In the genomic region with DNA sequence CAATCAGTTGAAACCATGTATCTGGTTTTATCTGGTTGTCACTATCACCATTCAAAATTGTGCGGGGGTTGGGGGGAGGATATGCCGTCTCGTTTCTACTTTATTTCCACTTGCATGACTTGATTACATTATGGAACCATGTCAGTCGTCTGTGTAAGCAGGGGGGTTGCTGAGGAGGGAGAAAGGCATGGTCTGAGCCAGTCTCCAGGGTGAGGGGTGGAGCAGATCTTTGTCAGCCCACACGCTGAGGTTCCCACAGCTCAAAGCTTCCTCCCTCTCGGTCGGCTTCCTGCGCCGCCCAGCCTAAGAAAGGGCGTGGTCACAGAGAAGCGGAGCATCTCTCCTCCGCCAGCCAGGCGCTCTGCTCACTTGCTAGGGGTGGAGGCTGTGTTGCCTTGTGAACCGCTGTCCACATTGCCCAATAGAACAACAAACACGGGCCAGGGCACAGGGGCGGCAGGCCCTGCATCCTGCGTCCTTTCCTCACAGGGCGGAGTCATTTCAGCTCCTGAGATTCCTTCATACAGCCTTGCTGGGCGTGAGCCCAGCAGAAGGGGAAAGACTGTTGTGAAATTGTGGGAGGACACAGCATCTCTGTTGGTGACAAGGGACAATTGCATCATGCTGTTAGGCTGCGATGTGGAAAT, we compare ENCODE assay signal across 9 mouse cellular contexts. TPM values are rescaled to one million over a fixed set of nuclear protein-coding genes. Genes with fewer than 3 reads are reported as not detected.
DNase-seq lines count a peak whose midpoint lies in the region; ATAC-seq and TF ChIP-seq lines count a peak whose summit lies in the region.
"Had no signal": no experiment of that assay in that cellular context is flagged by ENCODE, and none has a peak within 500 bp of the region (broad histone marks: within the 10 kb centered on the region; RNA-seq: fewer than 3 reads in every experiment).

No protein-coding gene starts in this region.

- H3K4me1 ChIP-seq in bone marrow, adult 2 months (ENCODE audit: control insufficient read depth, insufficient read depth, low read length): peaks cover 8% of the 10 kb centered on the region
- no peaks in the 10 kb centered on the region for H3K4me1 ChIP-seq in embryonic facial prominence, embryonic 15.5 days
- H3K4me1 ChIP-seq in limb, embryonic 14.5 days (ENCODE audit: control insufficient read depth, insufficient read depth, low read length): no peaks in the 10 kb centered on the region
- H3K4me1 ChIP-seq in midbrain, embryonic 16.5 days (ENCODE audit: control insufficient read depth, insufficient read depth, low read length): peaks cover 6% of the 10 kb centered on the region; the same call in 1 of the 2 replicates

- DNase-seq in 3T3-L1 (ENCODE audit: low read depth, low spot score): peak; percentile 90
- DNase-seq in heart, adult 9 months (ENCODE audit: low spot score in 2 of 2): peak; percentile 94 to 96
- peak; percentile 78 for DNase-seq in kidney, adult 9 months
- peak; percentile 81 for DNase-seq in limb, embryonic 14.5 days (ENCODE audit: low spot score)
- DNase-seq in spleen, postnatal 14 days (ENCODE audit: low spot score in 2 of 2): peak; percentile 59 to 74

- ATAC-seq in embryonic facial prominence, embryonic 15.5 days (ENCODE audit: insufficient number of reproducible peaks, low FRiP score, low TSS enrichment, low read depth): peak; percentile 94
- peak; percentile 91 for ATAC-seq in limb, embryonic 14.5 days (ENCODE audit: low FRiP score, low read depth)
- peak; percentile 94 for ATAC-seq in midbrain, embryonic 16.5 days

- no peaks in the 10 kb centered on the region for H3K27me3 ChIP-seq in embryonic facial prominence, embryonic 15.5 days
- no peaks in the 10 kb centered on the region for H3K27me3 ChIP-seq in limb, embryonic 14.5 days (ENCODE audit: control insufficient read depth, insufficient read depth, low read length)
- no peaks in the 10 kb centered on the region for H3K27me3 ChIP-seq in midbrain, embryonic 16.5 days (ENCODE audit: control insufficient read depth, insufficient read depth, low read depth, low read length)

- no peaks in the 10 kb centered on the region for H3K9me3 ChIP-seq in embryonic facial prominence, embryonic 15.5 days (replicated peaks)
- H3K9me3 ChIP-seq in limb, embryonic 14.5 days (ENCODE audit: control insufficient read depth, low read length): no peaks in the 10 kb centered on the region
- H3K9me3 ChIP-seq in midbrain, embryonic 16.5 days (replicated peaks; ENCODE audit: control insufficient read depth, low read length, poor library complexity, severe bottlenecking): no peaks in the 10 kb centered on the region

- no peaks in the 10 kb centered on the region for H3K36me3 ChIP-seq in embryonic facial prominence, embryonic 15.5 days
- no peaks in the 10 kb centered on the region for H3K36me3 ChIP-seq in limb, embryonic 14.5 days (ENCODE audit: control insufficient read depth, insufficient read depth, low read length)
- H3K36me3 ChIP-seq in midbrain, embryonic 16.5 days (ENCODE audit: control insufficient read depth, insufficient read depth, low read length): no peaks in the 10 kb centered on the region
- H3K36me3 ChIP-seq: G1E had no signal

- H3K4me2 ChIP-seq in embryonic facial prominence, embryonic 15.5 days (replicated peaks): peak overlapping the region; percentile 72
- H3K4me2 ChIP-seq in limb, embryonic 14.5 days (replicated peaks; ENCODE audit: low read depth, low read length, severe bottlenecking): peak overlapping the region; percentile 74
- H3K4me2 ChIP-seq in midbrain, embryonic 16.5 days (ENCODE audit: low read length): peak overlapping the region; percentile 79

- TF ChIP-seq CTCF in bone marrow, adult 2 months (IDR thresholded peaks at IDR 0.05; ENCODE audit: control insufficient read depth, insufficient read depth, low read length): peak; percentile 15; the same call in 1 of the 2 replicates

- peak overlapping the region; percentile 96 for H3K27ac ChIP-seq in bone marrow, adult 2 months (ENCODE audit: control insufficient read depth, insufficient read depth, low read depth, low read length, poor library complexity)
- H3K27ac ChIP-seq in embryonic facial prominence, embryonic 15.5 days (replicated peaks): peak overlapping the region; percentile 71; the same call in 1 of the 2 replicates
- no peak overlapping the region for H3K27ac ChIP-seq in limb, embryonic 14.5 days (replicated peaks; ENCODE audit: low read depth, low read length)
- peak overlapping the region; percentile 73 for H3K27ac ChIP-seq in midbrain, embryonic 16.5 days (ENCODE audit: low read length)

- H3K4me3 ChIP-seq in bone marrow, adult 2 months (replicated peaks; ENCODE audit: control insufficient read depth, low read depth, low read length): peak overlapping the region; percentile 52
- H3K4me3 ChIP-seq in embryonic facial prominence, embryonic 15.5 days (replicated peaks): peak overlapping the region; percentile 46
- peak overlapping the region; percentile 41 for H3K4me3 ChIP-seq in limb, embryonic 14.5 days (replicated peaks; ENCODE audit: low read length)
- peak overlapping the region; percentile 46 for H3K4me3 ChIP-seq in midbrain, embryonic 16.5 days (ENCODE audit: low read depth, low read length)

- 2% methylated on average over 20 of the region's 20 CpGs for WGBS in bone marrow, adult 2 months
- WGBS in embryonic facial prominence, embryonic 15.5 days: under 1% methylated on average over 20 of the region's 20 CpGs
- 3% methylated on average over 20 of the region's 20 CpGs for WGBS in limb, embryonic 14.5 days
- under 1% methylated on average over 20 of the region's 20 CpGs for WGBS in midbrain, embryonic 16.5 days

- H3K9ac ChIP-seq in embryonic facial prominence, embryonic 15.5 days: no peak overlapping the region
- H3K9ac ChIP-seq in limb, embryonic 14.5 days (ENCODE audit: low read depth, low read length, severe bottlenecking): peak overlapping the region; percentile 47
- H3K9ac ChIP-seq in midbrain, embryonic 16.5 days (ENCODE audit: low read depth, low read length): peak overlapping the region; percentile 70

- peak; percentile 83; the same call in 1 of the 2 replicates for TF ChIP-seq POLR2A in bone marrow, adult 2 months (IDR thresholded peaks at IDR 0.05; ENCODE audit: borderline replicate concordance, control insufficient read depth, low read depth, low read length)
- peak; percentile 9; the same call in 1 of the 2 replicates for TF ChIP-seq POLR2A in limb, embryonic 14.5 days (IDR thresholded peaks at IDR 0.05; ENCODE audit: borderline replicate concordance, extremely low read depth, insufficient read depth, insufficient read length)

RNA-seq across cellular contexts. Expression of gene Mdm1, which starts 38.5 kb away (rescaled TPM):
- 5.3 and 17.4 TPM in 2 replicates for polyA plus RNA-seq in bone marrow, adult 2 months (2011; ENCODE audit: insufficient read depth, insufficient read length, low replicate concordance, missing spikeins)
- 32.6 and 42.1 TPM in 2 replicates for polyA plus RNA-seq in embryonic facial prominence, embryonic 15.5 days (2015; fragmentation: Nextera tagmentation; extraction: Ambion mirVana)
- 33.3 and 34.4 TPM in 2 replicates for polyA plus RNA-seq in limb, embryonic 14.5 days (2012; rRNA removed)
- 24.7 and 25.8 TPM in 2 replicates for polyA plus RNA-seq in limb, embryonic 14.5 days (2014; fragmentation: Nextera tagmentation; extraction: Ambion mirVana)
- polyA plus RNA-seq in midbrain, embryonic 16.5 days (2015; fragmentation: Nextera tagmentation; extraction: Ambion mirVana): 30.6 and 31.7 TPM in 2 replicates
